Mouse (Mus musculus) myocyte (in vitro differentiated cells): ENCODE measurements around the gene Slit3.

Source experiments
- E2F4 ChIP-seq: IDR thresholded peaks from one replicate; pipeline ENCODE4 v1.6.1; 2011; ENCODE audit warnings: mild to moderate bottlenecking, control low read depth, moderate library complexity; ENCODE audit not compliant: insufficient read depth
- MAX ChIP-seq: IDR thresholded peaks from one replicate; pipeline ENCODE4 v1.6.1; 2011; ENCODE audit warnings: low read depth, mild to moderate bottlenecking, control low read depth
- MYOG ChIP-seq, 3 experiments: IDR thresholded peaks; one replicate each; pipeline ENCODE4 v1.6.1; 2011; ENCODE audit warnings: control low read depth in 2 of 3, low read depth in 2 of 3, mild to moderate bottlenecking in 2 of 3; ENCODE audit not compliant: insufficient read length in 2 of 3, control insufficient read depth in 1 of 3, insufficient read depth in 1 of 3
- POLR2A ChIP-seq: IDR thresholded peaks from one replicate; pipeline ENCODE4 v1.6.1; 2011; ENCODE audit warnings: low read depth, mild to moderate bottlenecking, control low read depth, moderate library complexity; ENCODE audit not compliant: insufficient read length
- POLR2AphosphoS2 ChIP-seq: IDR thresholded peaks from one replicate; pipeline ENCODE4 v1.6.1; 2011; ENCODE audit warnings: low read depth, control low read depth; ENCODE audit not compliant: insufficient read length
- TCF12 ChIP-seq: IDR thresholded peaks from one replicate; pipeline ENCODE4 v1.6.1; 2011; ENCODE audit warnings: mild to moderate bottlenecking, control low read depth; ENCODE audit not compliant: poor library complexity, insufficient read depth, severe bottlenecking
- TCF3 ChIP-seq: IDR thresholded peaks from one replicate; pipeline ENCODE4 v1.6.1; 2011; ENCODE audit warnings: low read depth, control low read depth; ENCODE audit not compliant: insufficient read length
- USF1 ChIP-seq: IDR thresholded peaks from one replicate; pipeline ENCODE4 v1.6.1; 2011; ENCODE audit warnings: low read depth, mild to moderate bottlenecking, control low read depth, moderate library complexity

DNA sequence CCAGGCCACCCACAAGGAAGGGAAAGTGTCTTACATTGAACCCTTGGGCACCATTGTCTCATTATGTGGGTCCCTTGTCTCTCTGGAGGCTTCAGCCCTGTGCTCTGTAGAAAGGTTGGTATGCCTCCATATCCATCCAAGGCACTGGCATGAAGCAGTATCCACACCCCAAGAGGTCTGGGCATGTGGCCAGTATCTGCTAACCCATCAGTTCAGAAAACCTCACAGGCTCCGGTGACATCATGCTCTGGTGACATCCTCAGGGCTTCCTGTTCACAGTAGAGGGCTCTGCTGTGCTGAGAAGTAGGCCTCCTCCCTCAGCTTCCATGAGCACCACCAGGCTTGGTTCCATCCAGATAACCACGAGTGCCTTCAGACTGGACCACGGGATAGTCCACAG lies 506.8 kb downstream of the Slit3 start:
- TF ChIP-seq POLR2AphosphoS2 (no peak), POLR2A (no peak), USF1 (no peak), MAX (no peak), E2F4 (no peak), MYOG (IDR thresholded peaks at IDR 0.05; ENCODE audit: control insufficient read depth in 1 of 3, insufficient read depth in 1 of 3, insufficient read length in 2 of 3, low read depth in 2 of 3) (no peak), TCF3 (no peak), TCF12 (no peak)
